Mouse (Mus musculus) adrenal gland, adult 2 months (tissue): ENCODE measurements around the gene 2810408A11Rik. TPM values are rescaled to one million over a fixed set of nuclear protein-coding genes. Genes with fewer than 3 reads are reported as not detected.
A peak's percentile ranks its signal among the peaks of the same experiment; 100 is the strongest.

Source experiments
- DNase-seq: peaks from one replicate; pipeline ENCODE4 v3.0.0; 2021
- polyA plus RNA-seq: library from polyadenylated mRNA; depleted of rRNA; stranded (reverse); fragments of >200 nt; gene quantifications from 2 replicates; pipeline ENCODE4 v1.2.3, GENCODE M21; 2012
- total RNA-seq, 2 experiments: library from RNA; stranded (reverse); gene quantifications; 2 replicates each; pipeline ENCODE4 v1.2.3; 2021

2810408A11Rik gene
- total and polyA plus RNA-seq, 3 experiments = 0.18 to 0.86 (median 0.66) TPM

DNA sequence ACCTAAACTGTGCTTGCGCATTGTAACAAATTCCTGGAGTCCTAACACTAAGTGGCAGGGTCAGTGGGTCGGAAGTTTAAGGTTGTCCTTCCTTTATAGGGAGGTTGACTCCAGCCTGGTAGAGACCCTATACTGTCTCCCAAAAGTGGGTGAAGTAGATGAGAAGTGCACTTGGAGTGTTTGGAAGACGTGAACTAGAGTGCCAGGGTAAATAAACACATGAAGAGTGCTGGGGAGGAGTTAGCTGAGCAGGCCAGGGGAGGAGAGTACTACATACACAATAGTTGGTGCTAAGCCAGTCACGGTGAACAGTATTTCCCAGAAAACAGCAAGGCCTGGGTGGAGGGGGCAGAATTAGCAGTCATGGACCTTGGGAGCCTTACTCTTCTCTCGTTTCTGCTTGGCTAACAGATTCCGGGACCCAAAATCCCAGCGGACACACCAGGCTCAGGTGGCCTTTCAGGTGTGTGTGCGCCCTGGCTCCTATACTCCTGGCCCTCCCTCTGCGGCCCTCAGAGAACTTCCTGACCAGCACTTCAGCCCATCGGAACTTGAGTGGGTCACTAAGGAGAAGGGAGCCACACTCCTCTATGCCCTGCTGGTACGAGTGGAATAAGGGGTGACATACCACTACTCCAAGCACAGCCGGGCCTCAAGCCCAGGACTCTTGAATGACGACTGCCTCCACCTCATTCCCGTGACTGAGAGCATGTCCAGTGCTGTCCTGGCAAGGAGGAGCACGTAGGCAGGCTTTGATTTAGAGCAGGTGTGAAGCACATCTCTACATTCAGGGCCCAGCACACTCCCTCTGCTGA lies 12.1 kb upstream of the 2810408A11Rik start:
- no peak for DNase-seq

GRCm38 (mm10) chr11:69911701-69912100 lies 10.9 kb upstream of the 2810408A11Rik start:
- DNase-seq = no peak

- no peak for DNase-seq
Measured at GRCm38 (mm10) chr11:69910781-69911560, 10.2 kb upstream of the 2810408A11Rik start.

GRCm38 (mm10) chr11:69910177-69910576 lies 9.4 kb upstream of the 2810408A11Rik start:
- DNase-seq = no peak

- DNase-seq = no peak
Measured at GRCm38 (mm10) chr11:69909174-69909573, 8.4 kb upstream of the 2810408A11Rik start.

DNA sequence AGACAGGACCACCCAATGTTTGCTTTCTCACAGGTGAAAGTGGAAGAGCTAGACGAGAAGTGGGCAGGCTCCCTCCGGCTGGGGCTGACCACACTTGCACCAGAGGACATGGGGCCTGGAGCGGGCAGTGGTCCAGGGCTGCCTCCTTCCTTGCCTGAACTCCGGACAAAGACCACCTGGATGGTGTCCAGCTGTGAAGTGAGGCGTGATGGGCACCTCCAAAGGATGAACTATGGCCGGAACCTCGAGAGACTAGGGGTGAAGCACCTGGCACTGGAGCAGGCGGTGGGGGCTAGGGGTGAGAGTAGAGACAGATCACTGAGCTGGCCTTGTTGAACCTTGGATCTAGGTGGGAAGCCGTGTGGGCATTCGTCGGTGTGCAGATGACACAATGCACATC lies 7.9 kb upstream of the 2810408A11Rik start:
- no peak for DNase-seq

- no peak for DNase-seq
Measured at GRCm38 (mm10) chr11:69904311-69904710, 3.5 kb upstream of the 2810408A11Rik start.

DNA sequence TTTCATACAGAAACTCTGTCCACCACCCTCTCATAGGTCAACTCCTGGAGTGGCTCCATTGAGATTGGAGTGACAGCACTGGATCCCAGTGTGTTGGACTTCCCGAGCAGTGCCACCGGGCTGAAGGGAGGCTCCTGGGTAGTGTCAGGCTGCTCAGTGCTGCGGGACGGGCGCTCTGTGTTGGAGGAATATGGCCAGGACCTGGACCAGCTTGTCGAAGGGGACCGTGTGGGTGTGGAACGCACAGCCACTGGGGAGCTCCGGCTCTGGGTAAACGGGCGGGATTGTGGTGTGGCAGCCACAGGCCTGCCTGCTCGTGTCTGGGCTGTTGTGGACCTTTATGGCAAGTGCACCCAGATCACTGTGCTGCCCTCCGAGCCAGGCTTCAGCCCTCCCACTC lies 2.2 kb upstream of the 2810408A11Rik start:
- no peak for DNase-seq

DNA sequence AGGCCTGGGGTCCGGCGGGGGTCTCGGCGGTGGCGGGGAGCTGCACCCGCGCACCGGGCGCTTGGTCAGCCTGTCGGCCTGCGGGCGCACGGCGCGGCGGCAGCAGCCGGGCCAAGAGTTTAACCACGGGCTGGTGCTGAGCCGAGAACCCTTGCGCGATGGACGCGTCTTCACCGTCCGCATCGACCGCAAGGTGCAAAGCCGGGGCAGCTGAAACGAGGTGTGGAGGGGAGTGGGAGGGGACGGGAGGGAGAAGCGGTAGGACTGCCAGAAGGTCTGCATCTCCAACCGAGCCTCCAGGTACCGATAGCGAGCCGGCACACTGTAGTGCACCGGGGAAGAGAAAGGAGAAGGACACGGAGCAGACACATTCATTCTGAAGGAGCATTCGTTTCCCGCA lies 1.2 kb upstream of the 2810408A11Rik start:
- no peak for DNase-seq

GRCm38 (mm10) chr11:69901406-69901846 lies 639 bp upstream of the 2810408A11Rik start:
- DNase-seq = peak; percentile 97

DNA sequence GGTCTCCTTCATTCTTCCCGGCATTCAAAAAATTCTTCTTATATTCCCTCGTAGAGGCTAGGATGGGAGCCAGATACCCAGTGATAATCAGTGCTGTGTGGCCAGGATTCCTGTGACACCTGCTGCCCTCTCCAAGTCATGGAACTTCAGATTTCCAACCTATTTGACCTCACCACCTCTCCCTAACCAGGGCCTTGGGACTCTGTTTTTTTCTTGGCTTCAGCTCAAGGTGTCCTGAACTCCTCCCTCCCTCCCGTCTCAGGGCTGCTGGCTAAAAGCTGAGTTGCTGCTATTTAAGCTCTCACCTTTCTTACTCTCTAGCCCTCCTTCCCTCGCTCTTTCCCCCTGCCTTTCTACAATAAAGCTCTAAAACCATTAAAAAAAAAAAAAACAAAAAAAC lies 917 bp downstream of the 2810408A11Rik start:
- DNase-seq = no peak

- DNase-seq = no peak
Measured at GRCm38 (mm10) chr11:69895291-69895690, 5.5 kb downstream of the 2810408A11Rik start, which contains the start of gene Acap1. Gene Acap1 (minus strand): TSS chr11:69895539.

- no peak for DNase-seq
Measured at GRCm38 (mm10) chr11:69894671-69895070, 6.1 kb downstream of the 2810408A11Rik start.

- no peak for DNase-seq
Measured at GRCm38 (mm10) chr11:69891482-69891881, 9.3 kb downstream of the 2810408A11Rik start.

- no peak for DNase-seq
Measured at GRCm38 (mm10) chr11:69886907-69887635, 13.7 kb downstream of the 2810408A11Rik start.

DNA sequence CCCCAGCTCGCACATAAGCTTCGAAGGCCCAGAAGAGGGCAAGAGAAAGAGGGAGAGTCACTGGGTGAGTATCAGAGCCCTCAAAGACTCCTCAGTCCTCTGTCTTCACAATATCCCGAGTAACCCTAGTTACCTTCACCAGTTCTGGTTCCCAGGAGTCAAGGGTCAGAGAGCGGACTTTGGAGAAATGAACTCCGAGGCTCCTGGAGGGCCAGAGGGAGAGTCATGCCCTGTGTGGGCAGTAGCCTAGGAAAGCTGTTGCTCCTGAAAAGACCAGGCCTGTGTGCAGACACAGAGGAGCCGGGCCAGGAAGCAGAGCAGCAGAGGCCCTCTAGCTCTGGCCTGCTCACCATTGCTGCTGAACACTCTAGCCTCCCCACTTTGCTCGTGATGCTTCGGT lies 16.1 kb downstream of the 2810408A11Rik start:
- DNase-seq = no peak

GRCm38 (mm10) chr11:69884240-69884639 lies 16.5 kb downstream of the 2810408A11Rik start:
- no peak for DNase-seq

GRCm38 (mm10) chr11:69883527-69884151 lies 17.1 kb downstream of the 2810408A11Rik start:
- no peak for DNase-seq

- no peak for DNase-seq
Measured at GRCm38 (mm10) chr11:69883066-69883465, 17.7 kb downstream of the 2810408A11Rik start.

GRCm38 (mm10) chr11:69881787-69882670 lies 18.8 kb downstream of the 2810408A11Rik start:
- no peak for DNase-seq
